Mouse (Mus musculus) limb, embryonic 11.5 days (tissue): ENCODE measurements around the gene Gm16485. TPM values are rescaled to one million over a fixed set of nuclear protein-coding genes. Genes with fewer than 3 reads are reported as not detected.

ENCODE experiments used
- ATAC-seq: fragments of 200-750 bp; cut with Nextera tagmentation; 2 replicates; pipeline ENCODE4 v1.8.0; 2017; ENCODE audit warnings: low read depth; ENCODE audit not compliant: insufficient number of reproducible peaks, low FRiP score, low TSS enrichment
- DNase-seq: peaks from one replicate; pipeline ENCODE4 v3.0.0-alpha.2; 2015; ENCODE audit warnings: low spot score
- H3K27ac ChIP-seq: fragments of 300-500 bp; sonication (generic); replicated peaks from 2 replicates; pipeline ENCODE4 v1.5.1; 2014; ENCODE audit warnings: low read depth, mild to moderate bottlenecking, low read length
- H3K27me3 ChIP-seq: fragments of 300-500 bp; sonication (generic); 2 replicates; pipeline ENCODE4 v1.6.1; 2014; ENCODE audit warnings: mild to moderate bottlenecking, low read length, mixed read lengths; ENCODE audit not compliant: control insufficient read depth, insufficient read depth
- H3K36me3 ChIP-seq: fragments of 300-500 bp; sonication (generic); 2 replicates; pipeline ENCODE4 v1.6.1; 2014; ENCODE audit warnings: mild to moderate bottlenecking, low read length, moderate library complexity, mixed read lengths; ENCODE audit not compliant: control insufficient read depth, insufficient read depth
- H3K4me1 ChIP-seq: fragments of 300-500 bp; sonication (generic); 2 replicates; pipeline ENCODE4 v1.6.1; 2014; ENCODE audit warnings: low read length, mixed read lengths; ENCODE audit not compliant: control insufficient read depth, insufficient read depth
- H3K4me2 ChIP-seq: fragments of 300-500 bp; sonication (generic); 2 replicates; pipeline ENCODE4 v1.6.1; 2014; ENCODE audit warnings: low read depth, mild to moderate bottlenecking, moderate library complexity; ENCODE audit not compliant: severe bottlenecking
- H3K4me3 ChIP-seq: fragments of 300-500 bp; sonication (generic); 2 replicates; pipeline ENCODE4 v1.5.1; 2014; ENCODE audit warnings: low read depth, low read length
- H3K9ac ChIP-seq: fragments of 300-500 bp; sonication (generic); 2 replicates; pipeline ENCODE4 v1.6.1; 2014; ENCODE audit warnings: mild to moderate bottlenecking, low read length
- H3K9me3 ChIP-seq: fragments of 300-500 bp; sonication (generic); 2 replicates; pipeline ENCODE4 v1.6.1; 2016; ENCODE audit warnings: low read length; ENCODE audit not compliant: control insufficient read depth
- WGBS: fragments of 180-500 bp; shearing (Covaris S2); extraction: QIAGEN DNeasy Blood & Tissue Kit; methylation state at CpG from one replicate; pipeline ENCODE4 v1.1.7; 2014; 5-methylcytosine and 5-hydroxymethylcytosine counted together
- polyA plus RNA-seq: library from polyadenylated mRNA; unstranded; fragments of >200 nt; fragmentation: Nextera tagmentation; extraction: Ambion mirVana; gene quantifications from 2 replicates; pipeline ENCODE4 v1.2.1, GENCODE M21; 2014

Gene Gm16485
- not detected in 2 replicates for polyA plus RNA-seq

- ATAC-seq (no peak), DNase-seq (no peak)
- Histone ChIP-seq H3K9me3 (no peaks in the 10 kb centered on the region), H3K4me1 (no peaks in the 10 kb centered on the region), H3K27ac (no peak within 1 kb of the TSS), H3K4me3 (no peak within 1 kb of the TSS), H3K36me3 (no peaks in the 10 kb centered on the region), H3K4me2 (no peak within 1 kb of the TSS), H3K9ac (no peak within 1 kb of the TSS), H3K27me3 (no peaks in the 10 kb centered on the region)
- WGBS: 79% methylated on average over 2 of the region's 2 CpGs
Measured at GRCm38 (mm10) chr9:8971491-8971890, at the start of gene Gm16485. Gene Gm16485 (plus strand): TSS chr9:8971791.

GRCm38 (mm10) chr9:8927561-8927960 is 44.0 kb upstream of the Gm16485 start:
- no peak overlapping the region for H3K27ac ChIP-seq
- no peak for DNase-seq
- no peaks in the 10 kb centered on the region for H3K9me3 ChIP-seq
- no peak overlapping the region for H3K4me3 ChIP-seq
- ATAC-seq: no peak
- no peaks in the 10 kb centered on the region for H3K36me3 ChIP-seq
- H3K27me3 ChIP-seq: no peaks in the 10 kb centered on the region
- no peak overlapping the region for H3K4me2 ChIP-seq
- H3K4me1 ChIP-seq: no peaks in the 10 kb centered on the region
- no peak overlapping the region for H3K9ac ChIP-seq
- 87% methylated on average over 2 of the region's 2 CpGs for WGBS

GRCm38 (mm10) chr9:8937753-8938152 is 33.8 kb upstream of the Gm16485 start:
- no peaks in the 10 kb centered on the region for H3K36me3 ChIP-seq
- WGBS: 48% methylated on average over 1 of the region's 1 CpGs
- H3K27me3 ChIP-seq: no peaks in the 10 kb centered on the region
- no peak overlapping the region for H3K9ac ChIP-seq
- H3K9me3 ChIP-seq: no peaks in the 10 kb centered on the region
- H3K27ac ChIP-seq: no peak overlapping the region
- no peak overlapping the region for H3K4me2 ChIP-seq
- ATAC-seq: no peak
- no peak for DNase-seq
- no peaks in the 10 kb centered on the region for H3K4me1 ChIP-seq
- no peak overlapping the region for H3K4me3 ChIP-seq

GRCm38 (mm10) chr9:8953306-8953705 is 18.3 kb upstream of the Gm16485 start:
- H3K4me3 ChIP-seq: no peak overlapping the region
- H3K9ac ChIP-seq: no peak overlapping the region
- no peaks in the 10 kb centered on the region for H3K4me1 ChIP-seq
- DNase-seq (no peak), ATAC-seq (no peak)
- H3K4me2 ChIP-seq: no peak overlapping the region
- no peak overlapping the region for H3K27ac ChIP-seq
- H3K36me3 ChIP-seq: no peaks in the 10 kb centered on the region
- no peaks in the 10 kb centered on the region for H3K9me3 ChIP-seq
- no peaks in the 10 kb centered on the region for H3K27me3 ChIP-seq

GRCm38 (mm10) chr9:8964512-8965133 is 7.0 kb upstream of the Gm16485 start:
- H3K4me3 ChIP-seq: no peak overlapping the region
- 68% methylated on average over 8 of the region's 8 CpGs for WGBS
- no peaks in the 10 kb centered on the region for H3K36me3 ChIP-seq
- H3K27me3 ChIP-seq: no peaks in the 10 kb centered on the region
- H3K9me3 ChIP-seq: no peaks in the 10 kb centered on the region
- H3K9ac ChIP-seq: no peak overlapping the region
- no peak for ATAC-seq
- no peak overlapping the region for H3K4me2 ChIP-seq
- DNase-seq: peak; percentile 42
- no peak overlapping the region for H3K27ac ChIP-seq
- no peaks in the 10 kb centered on the region for H3K4me1 ChIP-seq

- Histone ChIP-seq H3K4me1 (no peaks in the 10 kb centered on the region), H3K9ac (no peak overlapping the region), H3K4me3 (no peak overlapping the region), H3K27me3 (no peaks in the 10 kb centered on the region), H3K27ac (no peak overlapping the region), H3K4me2 (no peak overlapping the region), H3K36me3 (no peaks in the 10 kb centered on the region), H3K9me3 (no peaks in the 10 kb centered on the region)
- WGBS: 69% methylated on average over 7 of the region's 7 CpGs
- ATAC-seq (no peak), DNase-seq (no peak)
Measured at GRCm38 (mm10) chr9:8970240-8970639, 1.4 kb upstream of the Gm16485 start.

- no peak overlapping the region for H3K9ac ChIP-seq
- no peak overlapping the region for H3K27ac ChIP-seq
- H3K9me3 ChIP-seq: no peaks in the 10 kb centered on the region
- H3K4me1 ChIP-seq: no peaks in the 10 kb centered on the region
- H3K36me3 ChIP-seq: no peaks in the 10 kb centered on the region
- H3K27me3 ChIP-seq: no peaks in the 10 kb centered on the region
- 68% methylated on average over 2 of the region's 2 CpGs for WGBS
- H3K4me3 ChIP-seq: no peak overlapping the region
- DNase-seq (no peak), ATAC-seq (no peak)
- no peak overlapping the region for H3K4me2 ChIP-seq
Measured at GRCm38 (mm10) chr9:8977775-8978174, 6.2 kb downstream of the Gm16485 start.

GRCm38 (mm10) chr9:8982315-8982714 is 10.7 kb downstream of the Gm16485 start:
- DNase-seq: no peak
- no peak overlapping the region for H3K4me3 ChIP-seq
- H3K36me3 ChIP-seq: no peaks in the 10 kb centered on the region
- WGBS: 76% methylated on average over 3 of the region's 3 CpGs
- H3K4me1 ChIP-seq: no peaks in the 10 kb centered on the region
- H3K4me2 ChIP-seq: no peak overlapping the region
- no peak for ATAC-seq
- no peak overlapping the region for H3K9ac ChIP-seq
- no peaks in the 10 kb centered on the region for H3K9me3 ChIP-seq
- H3K27me3 ChIP-seq: no peaks in the 10 kb centered on the region
- no peak overlapping the region for H3K27ac ChIP-seq

GRCm38 (mm10) chr9:8996494-8996893 is 24.9 kb downstream of the Gm16485 start:
- Histone ChIP-seq H3K4me1 (no peaks in the 10 kb centered on the region), H3K36me3 (no peaks in the 10 kb centered on the region), H3K4me3 (no peak overlapping the region), H3K27ac (no peak overlapping the region), H3K9me3 (no peaks in the 10 kb centered on the region), H3K9ac (no peak overlapping the region), H3K4me2 (no peak overlapping the region), H3K27me3 (no peaks in the 10 kb centered on the region)
- DNase-seq (no peak), ATAC-seq (no peak)
- WGBS: 89% methylated on average over 2 of the region's 2 CpGs
